Comparison of ENCODE assay signal across 16 mouse cellular contexts in genomic region chr12:86935692-86936282, GRCm38 (mm10). TPM values are rescaled to one million over a fixed set of nuclear protein-coding genes. Genes with fewer than 3 reads are reported as not detected.
A peak's percentile ranks its signal among the peaks of the same experiment; 100 is the strongest.
DNase-seq lines count a peak whose midpoint lies in the region; ATAC-seq and TF ChIP-seq lines count a peak whose summit lies in the region.
"Had no signal": no experiment of that assay in that cellular context is flagged by ENCODE, and none has a peak within 500 bp of the region (broad histone marks: within the 10 kb centered on the region; RNA-seq: fewer than 3 reads in every experiment).

No protein-coding gene starts in this region.

- TF ChIP-seq CTCF in Patski (IDR thresholded peaks at IDR 0.05): no peak

- 72% methylated on average over 8 of the region's 8 CpGs for WGBS in heart, embryonic 12.5 days

- in situ Hi-C loops in Patski (cut with MboI; ENCODE audit: low pct_unique_long_range_greater_than_20kb): no loop called here

- no peak overlapping the region for H3K4me2 ChIP-seq in heart, embryonic 12.5 days
- H3K4me2 ChIP-seq: hindbrain, embryonic 14.5 days; liver, embryonic 11.5 days had no signal

- peak; percentile 58 for DNase-seq in gastrocnemius, adult 18-20 months (ENCODE audit: low spot score)
- no peak for DNase-seq in gastrocnemius, adult 8-10 months (ENCODE audit: low spot score in 2 of 2)
- DNase-seq in heart, adult 9 months (ENCODE audit: low spot score in 2 of 2): peak; percentile 55 to 58
- no peak for DNase-seq in Patski (ENCODE audit: low read depth, low spot score)
- peak; percentile 64 for DNase-seq in skeletal muscle tissue, adult 2 months (ENCODE audit: low read depth, low spot score)
- no peak for DNase-seq in left cerebral cortex, postnatal 14 days (ENCODE audit: low spot score in 2 of 2)
- DNase-seq: cerebellum, adult 9-10 months; retina, postnatal 1 day; thymus, postnatal 36 days had no signal

- no peaks in the 10 kb centered on the region for H3K36me3 ChIP-seq in heart, embryonic 12.5 days

- ATAC-seq in heart, embryonic 12.5 days (ENCODE audit: insufficient number of reproducible peaks, low FRiP score): no peak
- ATAC-seq in Patski: peak; percentile 78
- ATAC-seq: CD4-positive, CD25-positive, alpha-beta regulatory T cell, adult 4 months had no signal

- H3K9ac ChIP-seq in heart, embryonic 12.5 days: no peak overlapping the region
- H3K9ac ChIP-seq: hindbrain, embryonic 14.5 days had no signal

- H3K9me3 ChIP-seq in heart, embryonic 12.5 days (replicated peaks): no peaks in the 10 kb centered on the region

- peaks cover 6% of the 10 kb centered on the region; the same call in 1 of the 2 replicates for H3K4me1 ChIP-seq in heart, embryonic 12.5 days (replicated peaks)

- intact Hi-C loops in left cerebral cortex, postnatal 14 days (cut with DNase I): no loop called here

- H3K27ac ChIP-seq in heart, embryonic 12.5 days (ENCODE audit: poor library complexity, severe bottlenecking): no peak overlapping the region
- H3K27ac ChIP-seq: hindbrain, embryonic 14.5 days had no signal

- CTCF ChIA-PET in Patski (lab: Charles Lee): interaction anchor here (1.0 to 1.4 kb wide), 3 partner anchors 9 to 167 kb away, joined by 3 read pairs; no protein-coding TSS in a partner anchor

- H3K4me3 ChIP-seq in heart, embryonic 12.5 days: no peak overlapping the region

- POLR2A ChIA-PET in Patski (lab: Charles Lee): interaction anchor here (0.7 kb wide), 1 partner anchor 135 kb away, joined by 3 read pairs; no protein-coding TSS in a partner anchor

- H3K27me3 ChIP-seq in heart, embryonic 12.5 days (replicated peaks): no peaks in the 10 kb centered on the region
- H3K27me3 ChIP-seq in Patski: no peaks in the 10 kb centered on the region

RNA-seq across cellular contexts. Expression of gene Cipc, which starts 11.1 kb away (rescaled TPM):
- 10 to 100 TPM; 30.9 to 34.6 TPM for total RNA-seq in gastrocnemius, adult 18-20 months (2021)
- 10 to 100 TPM; 34.5 to 38.7 (median 37.1) TPM for total RNA-seq in gastrocnemius, adult 8-10 months (2022)
- polyA plus RNA-seq in heart, embryonic 12.5 days (2016; fragmentation: Nextera tagmentation; extraction: Ambion mirVana): 28.9 and 29.3 TPM in 2 replicates
- 34.8 TPM for polyA plus RNA-seq in Patski (2021)
- total RNA-seq in left cerebral cortex, postnatal 14 days (2021): 10 to 100 TPM; 71.2 to 72.2 TPM

RNA-seq across cellular contexts. Expression of gene Irf2bpl, which starts 51.2 kb away (rescaled TPM):
- total RNA-seq in gastrocnemius, adult 18-20 months (2021): 10 to 100 TPM; 20.3 to 24.8 TPM
- 10 to 100 TPM; 21.3 to 27.0 (median 22.9) TPM for total RNA-seq in gastrocnemius, adult 8-10 months (2022)
- 57.8 and 59.5 TPM in 2 replicates for polyA plus RNA-seq in heart, embryonic 12.5 days (2016; fragmentation: Nextera tagmentation; extraction: Ambion mirVana)
- polyA plus RNA-seq in Patski (2021): 97.1 TPM
- 10 to 100 TPM; 74.0 to 78.2 TPM for total RNA-seq in left cerebral cortex, postnatal 14 days (2021)

RNA-seq across cellular contexts. Expression of gene Zdhhc22, which starts 54.4 kb away (rescaled TPM):
- total RNA-seq in gastrocnemius, adult 18-20 months (2021): not detected
- not detected for total RNA-seq in gastrocnemius, adult 8-10 months (2022)
- polyA plus RNA-seq in heart, embryonic 12.5 days (2016; fragmentation: Nextera tagmentation; extraction: Ambion mirVana): not detected in 2 replicates
- not detected for polyA plus RNA-seq in Patski (2021)
- 10 to 100 TPM; 46.0 to 56.9 TPM for total RNA-seq in left cerebral cortex, postnatal 14 days (2021)
- total RNA-seq: common myeloid progenitor, adult 5-6 weeks; ES-E14; gastrocnemius, postnatal 4 days had no signal

Comparison
In these comparisons a context has a peak if more than half of its experiments do, and no peak if none do; other contexts are left out.
1. DNase-seq: peak in gastrocnemius, adult 18-20 months (single experiment), heart, adult 9 months (2 of 2) and skeletal muscle tissue, adult 2 months (single experiment); none in gastrocnemius, adult 8-10 months (0 of 2), Patski (single experiment) and left cerebral cortex, postnatal 14 days (0 of 2).
2. RNA of gene Zdhhc22, which starts 54.4 kb away (total RNA-seq): 46.0 to 56.9 TPM in left cerebral cortex, postnatal 14 days; not detected in gastrocnemius, adult 18-20 months and not detected in gastrocnemius, adult 8-10 months; every median in the first group is over 10 times any median in the second.